Mouse (Mus musculus): ENCODE data around the gene Ptpro.
"Not testable (repeated sequence)": the region's sequence is repeated elsewhere in the genome, so short reads cannot be mapped to it uniquely, and the experiment has no call there.

Gene Ptpro

DNA sequence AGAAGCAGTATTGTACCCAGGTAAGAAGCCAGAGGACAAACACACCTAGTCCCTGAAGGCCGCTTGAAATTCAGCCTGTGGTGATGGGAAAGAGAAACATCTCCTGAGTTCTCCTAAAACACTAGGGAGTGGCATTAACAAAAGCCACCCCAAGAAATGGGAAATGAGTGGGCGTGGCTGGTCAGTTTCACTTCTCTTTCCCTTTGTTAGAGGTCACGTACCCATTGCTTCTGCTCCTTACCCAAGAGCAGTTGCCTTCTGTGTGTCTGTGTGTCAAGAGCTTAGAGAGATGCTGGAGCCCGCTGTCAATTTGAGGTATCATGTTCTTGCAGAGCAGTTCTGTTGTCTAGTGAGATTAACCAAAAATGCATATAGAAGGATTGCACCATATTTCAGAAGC, 134.2 kb downstream of the Ptpro start:
- DNase-seq (ENCODE audit: low spot score in 2 of 2) = no peak

DNA sequence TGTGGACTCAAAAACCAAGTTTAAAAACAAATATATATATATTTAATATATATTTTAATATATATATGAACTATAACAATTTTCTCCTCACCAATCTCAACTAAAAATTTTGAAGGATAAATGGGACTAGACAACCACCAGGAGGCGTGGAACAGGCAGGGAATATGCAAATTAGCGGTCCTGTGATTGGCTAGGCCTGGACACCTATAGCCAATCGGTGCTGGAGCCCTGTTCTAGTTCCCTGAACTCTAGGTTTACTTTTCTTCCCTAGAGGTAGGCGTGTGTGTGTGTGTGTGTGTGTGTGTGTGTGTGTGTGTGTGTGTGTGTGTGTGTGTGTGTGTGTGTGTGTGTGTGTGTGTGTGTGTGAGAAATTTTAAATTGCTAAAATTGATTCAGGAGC, 134.8 kb downstream of the Ptpro start:
- no peak for DNase-seq (ENCODE audit: low spot score in 2 of 2)

DNA sequence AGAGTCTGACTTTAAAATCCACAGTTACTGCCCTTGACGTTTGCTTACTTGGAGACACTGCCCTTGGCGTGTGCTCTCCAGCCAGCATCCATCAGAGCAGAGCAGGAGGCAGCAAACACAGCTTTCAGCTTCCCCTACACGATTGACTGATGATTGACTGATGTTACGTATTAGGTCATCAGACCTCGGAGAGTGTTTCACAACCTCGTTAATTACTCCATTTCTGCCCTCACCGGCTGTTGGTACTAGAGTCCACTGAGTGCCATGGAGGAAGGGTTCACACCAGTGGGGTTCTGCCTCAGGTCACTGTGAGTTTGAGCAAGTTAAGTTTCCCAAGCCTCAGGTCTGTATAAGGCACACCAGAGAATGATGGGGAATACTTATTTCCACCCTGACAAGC, 143.0 kb downstream of the Ptpro start:
- DNase-seq (ENCODE audit: low spot score in 2 of 2) = no peak

DNA sequence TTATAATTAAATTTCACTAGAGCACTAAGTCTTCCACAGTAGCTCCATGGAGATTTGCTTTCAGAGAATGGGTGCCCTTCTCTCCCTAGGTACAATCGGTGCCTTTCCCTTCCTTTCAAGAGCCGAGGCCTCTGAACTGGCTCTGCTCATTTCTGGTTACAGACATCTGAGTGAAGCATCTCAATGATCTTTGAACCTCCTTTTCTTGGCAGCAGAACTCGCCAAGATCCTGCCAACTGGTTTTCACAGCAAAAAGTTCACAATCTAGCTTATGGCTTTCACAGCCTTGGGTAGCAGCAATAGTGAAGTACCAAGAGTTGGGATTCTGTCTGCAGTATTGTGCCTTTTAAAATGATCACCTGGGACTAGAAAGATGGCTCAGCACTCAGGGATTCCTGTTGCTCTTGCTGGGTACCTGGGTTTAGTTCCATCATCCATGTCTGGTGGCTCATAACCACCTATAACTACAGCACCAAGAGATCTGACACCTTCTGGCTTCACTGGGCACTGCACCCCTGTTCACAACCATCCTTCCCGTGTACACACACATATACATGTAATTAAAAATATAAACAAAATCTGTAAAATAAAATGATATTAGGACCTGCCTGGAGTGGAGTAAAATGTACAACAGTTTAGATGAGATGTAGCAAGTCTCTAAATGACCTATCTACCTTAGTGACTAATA, 144.1 kb downstream of the Ptpro start:
- no peak for DNase-seq (ENCODE audit: low spot score in 2 of 2)

DNA sequence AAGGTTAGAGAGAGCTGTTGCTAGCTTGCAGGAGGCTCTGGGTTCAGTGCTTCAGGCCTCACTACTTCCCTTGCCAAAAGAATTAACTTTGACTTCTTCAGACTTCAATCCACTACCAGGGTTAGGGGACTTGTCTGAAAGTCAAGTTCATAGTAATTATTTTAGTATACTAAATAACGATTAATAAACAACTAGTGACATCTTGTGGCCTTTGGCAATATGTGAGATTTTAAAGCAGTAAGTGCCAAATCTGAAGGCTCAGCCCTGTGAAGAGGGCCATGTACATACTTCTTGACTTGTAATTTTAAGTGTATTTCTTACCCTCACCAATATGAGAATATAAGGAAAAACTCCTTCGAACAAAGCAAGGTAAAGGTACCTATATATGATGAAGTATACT, 145.2 kb downstream of the Ptpro start:
- DNase-seq (ENCODE audit: low spot score in 2 of 2) = no peak

DNA sequence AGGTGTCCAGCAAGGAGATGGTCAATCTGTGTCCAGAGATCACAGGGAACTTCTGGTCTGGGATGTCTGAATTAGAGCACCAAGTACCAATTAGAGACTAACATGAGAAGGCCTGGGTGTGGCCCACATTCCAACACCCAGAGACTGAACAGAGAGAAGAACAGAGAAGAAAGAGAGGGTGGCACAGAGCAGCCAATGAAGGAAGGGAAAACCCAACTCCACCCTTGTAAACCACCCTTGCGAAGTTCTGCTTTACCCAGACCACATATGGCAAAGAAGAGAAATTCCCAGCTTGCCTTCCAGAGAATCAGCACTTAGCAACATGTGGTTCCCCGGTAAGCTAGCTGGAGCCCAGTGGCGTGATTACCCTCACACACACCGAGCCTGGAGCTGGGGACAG, 152.1 kb downstream of the Ptpro start:
- no peak for DNase-seq (ENCODE audit: low spot score in 2 of 2)

DNA sequence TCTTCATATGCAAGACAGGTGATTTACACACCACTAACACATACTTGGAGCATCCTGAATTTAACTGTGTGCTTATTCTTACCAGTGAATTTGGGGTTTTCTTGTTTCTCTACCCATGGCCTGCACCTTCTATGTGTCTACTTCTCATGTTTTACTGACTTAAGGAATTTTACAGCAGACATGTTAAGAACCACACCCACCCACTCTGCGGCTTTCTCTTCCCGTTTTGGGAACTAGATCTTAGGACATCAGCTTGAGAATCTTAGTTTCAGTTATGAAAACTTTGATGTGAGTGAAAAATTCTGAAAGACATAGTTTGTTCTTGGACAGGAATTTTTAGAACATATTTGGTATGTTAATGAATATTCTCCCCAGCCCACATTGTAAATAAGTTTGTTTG, 153.6 kb downstream of the Ptpro start:
- DNase-seq (ENCODE audit: low spot score in 2 of 2) = no peak

DNA sequence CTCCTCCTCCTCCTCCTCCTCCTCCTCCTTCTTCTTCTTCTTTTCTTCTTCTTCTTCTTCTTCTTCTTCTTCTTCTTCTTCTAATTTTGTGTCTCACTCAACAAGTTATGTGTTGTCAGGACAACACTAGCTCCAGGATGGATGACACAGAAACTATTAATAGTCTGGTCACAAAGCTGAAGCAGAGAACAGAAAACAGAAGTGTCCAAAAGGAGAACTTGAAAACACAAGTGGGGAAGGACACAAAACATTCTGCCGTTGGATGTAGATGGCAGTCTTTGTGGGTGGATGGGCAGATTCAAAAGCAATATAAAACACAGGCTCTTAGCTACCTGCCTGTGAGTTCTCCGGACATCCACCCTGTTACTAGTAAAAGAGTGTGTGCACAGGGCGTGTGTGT, 158.4 kb downstream of the Ptpro start:
- no peak for DNase-seq (ENCODE audit: low spot score in 2 of 2)

DNA sequence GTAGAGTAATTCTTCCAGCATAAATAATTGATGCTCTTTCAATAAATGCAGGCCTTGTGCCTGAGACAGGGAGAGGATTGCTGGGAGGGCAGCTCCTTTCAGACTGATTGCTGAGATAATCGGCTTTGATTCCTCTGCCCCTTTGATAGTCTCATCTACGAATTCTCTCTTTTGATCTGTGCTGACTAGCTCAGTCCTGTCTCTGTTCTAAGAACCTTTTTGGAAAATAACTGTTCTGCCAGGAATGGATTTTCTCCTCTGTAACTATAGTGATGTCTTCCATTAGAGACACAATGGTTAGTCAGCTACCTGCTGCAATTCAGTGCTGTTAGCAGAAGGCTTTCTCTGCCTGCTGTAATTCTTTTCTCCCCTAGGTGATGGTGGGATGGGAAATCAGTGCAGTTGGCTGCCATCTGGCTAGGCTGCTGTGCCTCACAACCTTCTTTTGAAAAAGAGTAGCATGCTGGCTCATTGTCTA, 159.8 kb downstream of the Ptpro start:
- no peak for DNase-seq (ENCODE audit: low spot score in 2 of 2)

DNA sequence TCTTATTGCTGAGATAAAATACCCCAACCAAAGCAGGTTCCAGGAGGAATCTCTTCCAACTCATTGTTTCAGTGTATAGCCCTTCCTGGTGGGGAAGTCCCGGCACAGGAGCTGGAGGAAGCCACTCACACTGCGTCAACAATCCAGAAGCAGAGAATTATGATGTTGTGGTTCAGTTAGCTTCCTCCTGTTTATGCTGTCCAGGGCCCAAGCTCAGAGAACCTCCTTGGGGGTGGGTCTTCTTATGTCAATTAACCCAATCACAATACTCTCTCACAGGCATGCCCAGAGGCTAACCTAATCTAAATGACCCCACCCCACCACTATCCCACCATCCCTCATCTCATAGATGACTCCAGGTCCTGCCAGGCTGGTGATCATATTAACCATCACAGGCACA, 160.9 kb downstream of the Ptpro start:
- no peak for DNase-seq (ENCODE audit: low spot score in 2 of 2)

DNA sequence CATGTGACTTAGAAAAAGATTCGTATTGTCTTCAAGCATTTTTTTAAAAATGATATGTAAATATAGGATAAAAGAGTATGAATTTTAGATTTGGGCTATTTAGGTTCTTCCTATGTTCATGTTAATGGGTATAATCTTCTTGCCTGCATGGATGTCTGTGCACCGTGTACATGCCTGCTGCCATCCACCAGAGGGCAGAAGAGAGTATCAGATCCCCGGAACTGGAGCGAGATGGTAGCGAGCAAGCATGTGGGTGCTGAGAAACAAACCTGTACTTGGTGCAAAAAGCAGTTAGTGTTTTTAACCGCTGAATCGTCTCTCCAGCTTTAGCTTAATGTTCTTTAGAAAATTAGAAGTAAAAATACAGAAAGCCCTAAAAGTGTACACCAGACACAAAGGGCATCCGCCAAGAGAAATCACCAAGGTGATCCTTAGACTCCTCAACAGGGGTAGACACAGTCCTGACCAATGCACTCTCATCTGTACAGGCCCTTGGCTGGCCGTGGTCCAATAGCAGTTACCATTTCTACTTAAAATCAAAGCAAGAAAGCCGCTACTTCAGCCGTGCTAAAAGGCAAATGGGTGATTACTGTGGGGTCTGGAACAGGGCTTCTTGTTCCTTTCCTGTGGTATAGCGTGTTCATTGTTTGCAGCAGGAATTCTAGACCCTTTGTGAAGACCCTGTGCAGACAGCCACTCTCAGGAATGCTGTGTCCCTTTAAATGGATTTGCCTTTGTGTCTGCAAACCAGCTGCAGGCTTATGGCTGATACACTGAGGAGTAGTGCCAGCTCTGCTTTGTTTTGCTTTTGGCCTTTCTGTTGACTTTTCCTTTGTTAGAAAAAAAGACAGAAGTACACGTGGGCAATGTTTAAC, 162.6 kb downstream of the Ptpro start:
- DNase-seq (ENCODE audit: low spot score in 2 of 2) = peak in 1 of 2 experiments; percentile 36

DNA sequence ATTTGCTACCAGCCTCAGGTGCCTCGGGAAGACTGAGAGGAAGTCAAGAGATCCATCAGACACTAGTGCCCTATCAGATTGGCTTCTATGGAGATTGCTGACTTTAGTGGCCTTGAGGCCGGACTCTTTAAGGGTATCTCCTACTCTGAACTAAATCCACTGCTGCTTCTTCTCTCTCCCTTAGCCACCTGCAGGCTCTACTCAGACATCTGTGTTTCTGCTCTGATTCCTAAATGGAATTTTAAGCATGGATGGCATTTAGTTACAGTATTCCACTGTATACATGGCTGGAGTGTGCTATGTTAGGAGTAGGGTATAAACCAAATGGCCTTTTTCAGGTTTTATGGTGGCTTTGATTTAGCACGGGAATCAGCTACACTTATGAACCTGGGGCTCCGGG, 170.7 kb downstream of the Ptpro start:
- no peak for DNase-seq (ENCODE audit: low spot score in 2 of 2)

DNA sequence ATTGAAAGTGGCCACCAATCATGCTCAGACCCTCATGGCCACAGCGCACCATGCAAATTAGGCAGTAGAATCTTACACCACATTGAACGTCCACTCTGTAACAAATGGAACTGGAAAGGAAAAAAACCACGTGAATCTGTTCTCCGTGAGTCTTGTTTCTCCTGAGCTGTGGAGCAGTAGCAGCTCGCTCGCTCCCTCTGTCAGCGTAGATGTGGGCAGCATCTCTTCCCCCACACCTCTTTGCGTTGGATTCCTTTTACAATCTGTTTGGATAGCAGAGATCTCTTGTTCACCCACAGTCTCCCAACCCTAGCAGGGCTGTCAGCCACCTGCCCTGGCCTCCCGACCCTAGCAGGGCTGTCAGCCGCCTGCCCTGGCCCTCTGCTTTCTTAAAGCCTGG, 171.7 kb downstream of the Ptpro start:
- no peak for DNase-seq (ENCODE audit: low spot score in 2 of 2)

DNA sequence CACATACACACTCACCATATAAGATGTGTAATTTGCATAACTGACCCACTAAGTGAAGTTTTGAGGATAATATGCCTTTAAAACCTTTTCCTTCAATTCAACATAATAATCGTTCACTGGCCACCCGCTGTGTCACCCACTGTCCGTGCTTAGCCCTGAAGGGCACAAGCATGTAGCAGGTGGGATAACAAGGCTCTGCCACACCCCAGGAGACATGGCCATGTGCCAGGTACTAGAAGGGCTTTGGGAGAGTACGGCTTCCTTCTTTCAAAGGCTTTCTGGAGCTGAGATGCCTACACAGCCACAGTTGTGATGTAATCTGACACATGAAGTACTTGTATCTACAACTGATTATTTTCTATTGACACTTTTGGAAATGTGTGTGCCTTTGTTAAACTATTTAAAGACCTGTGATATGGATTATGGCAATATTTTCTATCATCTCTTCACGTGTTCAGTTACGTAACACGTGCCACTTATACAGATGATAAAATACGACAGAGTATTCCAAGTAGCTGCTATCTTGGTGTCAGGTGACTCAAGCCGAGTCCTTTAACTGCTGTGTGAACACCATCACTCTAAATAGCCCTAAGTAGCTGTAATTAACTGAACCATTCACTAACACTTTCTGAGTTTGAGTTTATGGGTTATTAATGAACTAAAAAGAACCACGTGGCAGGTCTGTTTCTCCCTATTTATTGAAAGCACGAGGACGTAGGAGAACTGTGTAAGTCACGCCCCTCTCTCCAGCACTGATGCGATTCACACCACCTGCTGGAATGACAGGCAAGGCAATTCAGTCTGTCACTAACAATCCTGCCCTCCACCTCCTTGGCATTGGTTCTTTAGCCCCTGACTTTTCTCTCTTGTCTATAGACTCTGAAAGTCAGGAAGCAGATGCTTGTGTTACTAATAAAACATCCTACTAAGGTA, 173.6 kb downstream of the Ptpro start:
- DNase-seq (ENCODE audit: low spot score in 2 of 2) = no peak

DNA sequence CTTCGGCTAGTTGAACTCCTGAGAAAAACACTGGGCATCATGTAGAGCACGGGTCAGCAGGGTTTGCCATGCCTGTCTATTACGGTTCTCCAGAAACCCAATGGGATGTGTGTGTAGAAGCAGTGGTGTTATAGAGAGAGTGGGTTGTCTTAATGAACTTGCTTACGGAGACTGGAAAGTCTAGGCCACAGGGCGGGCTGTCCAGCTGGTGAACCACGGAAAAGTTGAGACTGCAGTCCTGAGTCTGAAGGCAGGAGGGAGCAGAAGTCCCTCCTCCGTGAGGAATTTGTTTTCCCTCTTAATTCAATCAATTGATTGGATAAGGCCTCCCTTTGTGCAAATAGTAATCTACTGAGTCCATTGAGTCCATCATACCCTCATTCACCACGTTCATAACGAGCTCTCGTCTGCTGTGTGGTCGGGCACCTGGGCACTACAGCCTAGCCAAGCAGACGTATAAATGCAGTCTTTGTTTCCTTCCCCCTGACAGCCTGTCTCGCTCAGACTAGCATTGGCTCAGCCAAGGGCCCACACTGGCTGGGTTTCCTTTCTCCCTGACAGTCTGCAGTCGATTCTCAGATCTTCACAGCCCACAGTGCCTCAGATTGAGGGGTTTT, 181.5 kb downstream of the Ptpro start:
- peak in 1 of 2 experiments; percentile 31 for DNase-seq (ENCODE audit: low spot score in 2 of 2)

DNA sequence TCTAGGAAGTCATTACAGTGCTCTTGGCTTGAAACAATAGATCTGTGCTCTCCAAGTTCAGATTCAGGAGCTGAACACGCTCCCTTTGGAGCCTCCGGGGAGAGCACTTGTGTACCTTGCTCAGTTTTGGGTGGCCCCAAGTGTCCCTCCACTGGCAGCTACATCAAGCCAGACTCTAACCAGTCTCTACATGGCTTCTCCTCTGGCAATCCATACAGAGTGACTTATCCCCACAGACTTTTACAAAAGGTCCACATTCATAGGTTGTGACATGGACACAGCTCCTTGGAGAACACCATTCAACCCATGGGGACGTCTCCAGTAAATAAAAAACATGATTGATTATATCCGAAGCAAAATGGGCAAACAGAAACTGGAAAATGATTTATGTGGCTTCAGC, 185.4 kb downstream of the Ptpro start:
- no peak for DNase-seq (ENCODE audit: low spot score in 2 of 2)

DNA sequence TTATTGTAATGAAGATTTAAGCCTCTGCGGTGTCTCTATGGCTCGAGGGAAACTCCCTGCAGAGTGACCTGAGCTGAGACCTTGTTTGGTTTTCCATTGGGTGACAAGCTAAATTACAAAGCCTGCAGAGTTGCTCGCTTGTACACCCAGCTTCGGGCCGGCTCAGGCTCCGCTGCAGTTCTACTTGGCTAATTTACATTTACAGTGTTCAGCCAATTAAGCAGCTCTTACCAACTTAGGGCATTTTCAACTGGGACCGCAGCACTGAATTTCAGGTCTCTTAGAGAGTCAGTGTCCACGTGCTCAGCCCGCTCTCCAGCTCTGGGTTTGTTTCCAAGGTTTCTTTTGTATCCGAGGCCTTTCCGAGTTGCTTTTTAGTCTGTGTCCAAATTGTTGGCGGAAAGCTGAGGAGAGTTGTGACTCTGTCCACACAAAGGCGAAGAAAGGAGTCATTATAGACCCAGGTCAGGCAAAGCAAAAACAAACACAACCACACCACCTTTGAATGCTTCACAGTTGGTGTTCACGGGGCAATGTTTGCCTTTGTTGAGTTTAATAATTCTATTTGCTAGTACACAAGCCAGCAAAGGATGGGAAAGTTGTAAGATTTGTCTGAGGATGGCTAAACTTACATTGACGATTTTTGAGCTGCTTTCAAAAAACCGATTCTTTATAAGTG, 185.9 kb downstream of the Ptpro start:
- no peak for DNase-seq (ENCODE audit: low spot score in 2 of 2)

DNA sequence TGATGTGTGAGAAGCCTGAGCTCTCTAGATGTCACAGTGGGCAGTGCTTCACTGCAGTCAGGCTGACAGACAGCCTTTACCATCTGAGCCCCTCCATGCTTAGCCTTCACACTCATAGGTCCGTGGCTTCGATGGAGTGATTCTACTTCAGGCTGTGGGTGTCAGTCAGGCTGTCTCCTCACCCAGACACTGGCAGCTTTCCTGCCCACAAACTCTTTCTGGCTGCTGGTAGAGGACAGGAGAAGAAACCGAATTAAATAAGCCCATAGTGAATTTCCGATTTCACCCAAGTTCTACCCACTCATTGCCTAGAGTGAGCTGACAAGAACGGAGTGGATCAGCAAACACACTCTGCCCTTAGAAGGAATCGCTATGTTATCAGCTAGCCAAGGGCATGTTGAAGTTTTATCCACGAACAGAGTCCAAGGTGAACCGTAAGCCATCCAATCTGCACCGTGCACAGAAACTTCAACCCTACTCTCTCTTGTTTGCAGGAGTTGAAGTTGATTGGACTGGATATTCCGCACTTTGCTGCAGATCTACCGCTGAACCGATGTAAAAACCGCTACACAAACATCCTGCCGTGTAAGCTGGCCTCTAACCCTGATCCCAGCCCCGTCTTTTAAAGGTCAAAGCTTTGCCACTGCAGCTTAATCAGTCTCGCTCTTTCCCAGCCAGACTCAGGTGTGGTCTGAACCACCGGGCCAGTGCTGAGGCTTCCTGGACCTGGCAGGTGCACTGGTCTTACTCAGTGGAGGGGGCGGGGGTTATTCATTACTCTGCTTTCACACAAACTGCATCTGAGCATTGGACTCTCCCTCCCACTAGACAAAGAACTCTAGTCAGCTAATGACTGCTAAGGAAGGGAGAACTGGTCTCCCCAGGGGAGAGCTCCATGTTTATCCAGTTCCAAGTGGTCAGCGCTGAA, 188.7 kb downstream of the Ptpro start:
- DNase-seq (ENCODE audit: low spot score in 2 of 2) = peak in 1 of 2 experiments; percentile 17

DNA sequence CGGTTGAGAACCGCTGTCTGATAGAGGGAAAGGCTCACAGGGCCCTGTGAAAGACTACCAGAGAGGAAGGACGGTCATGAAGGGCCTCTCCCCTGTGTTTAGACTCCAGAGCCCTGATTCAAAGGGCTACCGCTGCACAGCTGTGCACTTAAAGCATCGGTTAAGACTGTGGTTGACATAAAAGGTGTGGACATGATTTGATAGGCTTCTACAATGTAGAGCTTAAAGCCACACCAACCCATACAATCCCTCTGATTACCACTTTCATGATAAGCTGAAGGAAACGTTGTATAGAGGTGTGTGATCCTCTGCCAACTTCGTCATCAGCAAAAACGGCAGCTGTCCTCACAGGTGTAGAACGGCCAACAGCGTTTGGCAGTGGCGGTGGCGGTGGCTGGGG, 191.0 kb downstream of the Ptpro start:
- no peak for DNase-seq (ENCODE audit: low spot score in 2 of 2)

DNA sequence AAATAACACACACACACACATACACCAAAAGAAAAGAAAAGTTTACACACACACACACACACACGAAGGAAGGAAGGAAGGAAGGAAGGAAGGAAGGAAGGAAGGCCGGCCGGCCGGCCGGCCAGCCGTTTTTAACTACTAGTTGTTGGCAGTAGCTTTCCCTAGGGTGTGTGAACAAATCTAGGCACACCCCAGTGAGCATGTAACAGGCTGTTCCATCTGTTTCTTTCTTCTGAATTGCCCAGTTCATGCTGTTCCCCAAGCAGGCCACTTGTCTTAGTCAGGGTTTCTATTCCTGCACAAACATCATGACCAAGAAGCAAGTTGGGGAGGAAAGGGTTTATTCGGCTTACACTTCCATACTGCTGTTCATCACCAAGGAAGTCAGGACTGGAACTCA, 194.0 kb downstream of the Ptpro start:
- not testable (repeated sequence) for DNase-seq (ENCODE audit: low spot score in 2 of 2)

Data from frontal cortex, postnatal 10 days (tissue).